Mouse (Mus musculus) left cerebral cortex, postnatal 36 days (tissue): ENCODE results near the gene Cnst. TPM values are rescaled to one million over a fixed set of nuclear protein-coding genes. Genes with fewer than 3 reads are reported as not detected.

Experiments
- DNase-seq, 2 experiments: peaks; one replicate each; pipeline ENCODE4 v3.0.0; 2021 to 2022; ENCODE audit warnings: low spot score in 2 of 2, mixed read lengths in 1 of 2
- intact Hi-C: fragments of 180-260 bp; cut with DNase I; formaldehyde crosslinking; loops from one replicate; pipeline ENCODE4 v1.15.1; 2025
- total RNA-seq, 2 experiments: library from RNA; stranded (reverse); gene quantifications; 2 replicates each; pipeline ENCODE4 v1.2.3; 2021

Cnst gene
- total RNA-seq, 2 experiments from 2014 or later: 34.5 to 38.2 TPM

GRCm38 (mm10) chr1:179552751-179553150 is 6.6 kb downstream of the Cnst start:
- intact Hi-C loops: no loop called here
- DNase-seq: no peak

DNA sequence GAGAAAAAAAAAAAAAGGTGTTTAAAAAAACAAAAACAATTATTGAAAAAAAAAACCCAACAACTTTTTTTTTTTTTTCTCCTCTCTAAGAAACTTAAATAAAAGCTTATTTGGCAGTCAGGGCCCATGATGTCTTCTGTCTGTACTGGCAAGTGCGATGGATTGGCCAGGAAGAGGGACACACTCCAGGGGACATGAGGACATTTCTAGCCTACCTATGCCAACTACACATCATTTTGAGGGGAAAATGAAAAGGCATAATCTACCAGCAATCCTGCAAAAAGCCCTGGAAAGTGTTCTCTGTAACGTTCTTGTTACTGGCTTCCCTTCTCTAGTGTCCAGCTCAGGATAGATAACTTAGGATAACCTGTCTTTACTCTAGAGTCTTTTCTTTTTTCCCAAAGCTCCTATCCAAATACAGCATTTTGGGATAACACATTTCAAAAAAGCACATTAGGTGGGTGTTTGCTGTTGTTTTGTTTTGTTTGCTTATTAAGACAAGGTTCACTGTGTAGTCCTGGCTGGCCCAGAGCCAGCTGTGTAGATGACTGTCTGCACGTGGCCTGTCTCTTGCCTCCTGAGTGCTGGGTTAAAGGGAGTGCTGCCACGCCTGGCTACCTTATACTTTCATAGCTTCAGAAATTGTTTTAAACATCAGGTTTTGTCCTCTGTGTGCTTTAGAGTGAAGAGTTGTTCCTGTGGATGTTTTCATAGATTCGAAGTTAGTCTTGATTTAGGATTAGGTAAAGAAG is 7.2 kb downstream of the Cnst start:
- intact Hi-C loops: no loop called here
- DNase-seq: no peak

GRCm38 (mm10) chr1:179553949-179554347 is 7.8 kb downstream of the Cnst start:
- no peak for DNase-seq
- intact Hi-C loops: no loop called here

DNA sequence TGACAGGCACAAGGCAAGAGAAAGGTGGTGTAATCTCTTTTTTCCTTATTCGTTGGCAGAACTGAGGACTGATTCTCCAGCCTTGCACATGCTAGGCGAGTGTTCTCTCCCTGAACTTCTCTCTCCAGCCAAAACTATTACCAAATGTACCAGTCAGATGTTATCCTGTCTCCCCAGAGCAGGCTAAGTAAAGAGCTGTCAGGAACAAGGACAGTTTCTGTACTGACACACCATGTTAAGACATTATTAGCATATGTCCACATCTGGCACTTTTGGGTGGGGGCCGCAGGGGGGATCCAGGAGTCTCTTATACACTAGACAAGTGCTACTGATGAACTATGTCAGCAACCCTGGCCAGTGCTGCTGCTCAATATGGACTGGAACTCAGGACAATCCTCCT is 10.8 kb downstream of the Cnst start:
- intact Hi-C loops: no loop called here
- DNase-seq: no peak

DNA sequence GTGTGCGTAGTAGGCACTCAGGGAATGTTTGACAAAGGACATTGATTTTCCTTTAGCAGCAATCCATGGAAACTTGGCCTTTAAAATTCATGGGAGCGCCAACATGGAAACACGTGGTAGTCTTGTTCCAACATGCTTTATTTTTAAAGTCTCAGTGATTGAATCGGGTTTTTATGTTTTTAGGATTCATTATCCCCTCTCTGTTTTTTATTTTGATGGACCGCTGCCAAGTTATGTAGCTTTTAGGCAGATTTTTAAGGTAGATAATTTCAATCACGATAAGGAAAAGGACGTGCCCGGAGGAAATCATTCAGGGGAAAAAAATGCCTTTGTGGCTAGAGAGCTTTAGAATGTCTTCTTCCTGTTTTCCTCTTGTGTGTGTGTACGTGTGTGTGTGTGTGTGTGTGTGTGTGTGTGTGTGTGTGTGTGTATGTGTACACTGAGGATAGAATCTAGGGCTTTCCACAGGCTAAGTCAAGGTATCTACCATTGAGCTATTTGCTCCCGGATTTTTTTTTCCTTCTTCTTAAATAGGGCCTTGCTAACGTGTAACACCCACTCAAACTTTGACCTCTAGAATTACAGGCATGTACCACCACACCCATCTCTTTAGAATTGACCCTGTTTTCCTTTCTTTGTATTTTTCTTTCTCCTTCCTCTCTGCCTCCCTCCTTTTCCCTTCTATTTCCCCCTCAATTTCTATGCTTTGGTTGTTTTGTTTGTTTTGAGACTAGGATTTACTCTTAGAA is 13.4 kb downstream of the Cnst start:
- DNase-seq: no peak
- intact Hi-C loops: no loop called here

GRCm38 (mm10) chr1:179560845-179561430 is 14.8 kb downstream of the Cnst start:
- no peak for DNase-seq
- intact Hi-C loops: no loop called here

DNA sequence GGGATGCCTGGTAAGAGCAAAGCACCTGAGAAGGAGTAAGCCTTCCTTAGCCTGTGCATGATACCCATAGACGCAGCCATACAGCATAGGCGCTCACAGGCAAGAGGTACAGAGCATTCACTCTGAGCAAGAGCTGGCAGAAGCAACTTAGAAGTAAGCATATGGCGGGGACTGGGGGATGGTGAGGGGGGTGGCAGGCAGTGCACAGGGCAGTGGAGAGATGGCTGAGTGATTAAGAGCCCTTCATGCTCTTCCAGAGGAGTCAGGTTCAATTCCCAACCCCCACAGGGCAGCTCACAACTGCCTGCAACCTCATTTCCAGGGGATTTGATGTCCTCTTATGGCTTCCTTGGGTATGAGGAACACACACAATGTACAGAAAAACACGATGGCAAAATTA is 17.0 kb downstream of the Cnst start:
- no peak for DNase-seq
- intact Hi-C loops: no loop called here

DNA sequence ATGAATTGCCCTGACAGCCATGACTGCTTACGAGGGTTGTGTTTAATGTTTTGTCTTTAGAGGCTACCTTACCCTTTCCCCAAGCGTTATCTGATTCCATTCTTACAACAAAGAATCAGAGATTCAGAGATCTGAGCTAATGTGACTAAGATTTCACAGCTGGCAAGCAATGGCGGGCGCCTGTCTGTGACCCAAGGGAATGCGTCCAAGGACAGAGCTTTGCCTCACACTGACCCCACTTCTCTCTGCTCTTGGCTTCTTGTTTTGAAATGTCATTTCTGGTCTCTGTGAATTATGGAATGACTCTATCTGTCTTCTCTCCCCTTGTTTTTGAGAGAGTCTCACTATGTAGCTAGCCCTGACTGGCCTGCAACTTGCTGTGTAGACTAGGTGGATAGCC is 17.8 kb downstream of the Cnst start:
- no peak for DNase-seq
- intact Hi-C loops: no loop called here

DNA sequence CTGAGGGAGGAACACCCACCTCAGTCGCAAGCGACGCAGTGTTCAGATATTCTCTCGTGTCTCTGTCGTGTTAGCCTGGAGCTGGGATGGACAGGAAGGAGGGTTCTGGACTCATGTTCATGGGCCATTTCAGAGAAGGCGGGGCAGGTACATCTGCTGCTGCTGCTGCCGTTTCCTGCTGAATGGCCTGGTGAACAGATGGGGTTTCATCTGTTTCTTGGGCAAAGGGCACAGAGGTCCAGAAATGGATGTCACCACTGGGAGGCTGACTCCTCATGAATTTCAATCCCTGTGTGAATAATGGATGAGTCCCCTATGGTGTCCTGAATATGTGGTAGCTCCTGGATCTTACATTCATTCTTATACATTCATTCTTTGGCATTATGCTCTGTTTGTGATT is 21.4 kb downstream of the Cnst start:
- no peak for DNase-seq
- intact Hi-C loops: no loop called here

GRCm38 (mm10) chr1:179568690-179569398 is 22.7 kb downstream of the Cnst start:
- no peak for DNase-seq
- intact Hi-C loops: no loop called here

GRCm38 (mm10) chr1:179570482-179570881 is 24.3 kb downstream of the Cnst start:
- no peak for DNase-seq

DNA sequence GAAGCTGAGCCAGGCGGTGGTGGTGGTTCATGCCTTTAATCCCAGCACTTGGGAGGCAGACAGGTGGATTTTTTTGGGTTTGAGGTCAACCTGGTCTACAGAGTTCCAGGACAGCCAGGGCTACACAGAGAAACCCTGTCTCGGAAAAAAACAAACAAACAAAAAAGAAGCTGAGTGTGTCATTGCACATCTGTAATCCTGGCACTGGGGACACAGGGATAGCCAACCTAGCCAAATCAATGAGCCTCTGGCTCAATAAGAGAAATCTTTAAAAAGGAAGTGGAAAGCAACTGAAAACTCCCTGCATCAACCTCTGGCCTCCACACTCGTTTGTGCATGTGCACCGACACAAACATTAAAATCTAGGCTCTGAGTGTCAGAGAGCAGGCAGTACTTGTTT is 25.5 kb downstream of the Cnst start:
- intact Hi-C loops: no loop called here
- no peak for DNase-seq

More at GRCm38 (mm10) chr1:179570482-179570881, 24.3 kb downstream of the Cnst start:
- intact Hi-C loops: no loop called here

GRCm38 (mm10) chr1:179573650-179574206 is 27.6 kb downstream of the Cnst start:
- intact Hi-C loops: no loop called here
- no peak for DNase-seq

DNA sequence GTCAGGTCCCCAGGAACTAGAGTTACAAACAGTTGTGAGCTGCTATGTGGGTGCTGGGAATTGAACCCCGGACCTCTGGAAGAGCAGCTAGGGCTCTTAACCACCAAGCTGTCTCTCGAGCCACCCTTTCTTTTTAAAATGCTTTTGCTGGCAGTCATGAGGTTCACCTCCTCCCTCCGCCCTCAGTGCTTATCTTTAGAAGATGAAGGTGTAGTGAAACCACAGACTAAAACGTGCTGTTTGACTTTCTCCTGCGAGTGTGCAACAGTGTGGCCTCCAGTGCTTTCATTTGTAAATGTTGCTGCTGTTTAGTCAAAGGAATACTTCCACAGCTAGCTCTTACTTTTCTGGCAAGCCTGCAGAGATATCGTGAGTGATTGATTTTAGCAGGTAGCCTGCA is 32.5 kb downstream of the Cnst start:
- no peak for DNase-seq
- intact Hi-C loops: no loop called here

GRCm38 (mm10) chr1:179580200-179580599 is 34.0 kb downstream of the Cnst start:
- DNase-seq: no peak
- intact Hi-C loops: no loop called here

- no peak for DNase-seq
- intact Hi-C loops: no loop called here
Observed at GRCm38 (mm10) chr1:179581422-179581821, 35.3 kb downstream of the Cnst start.

DNA sequence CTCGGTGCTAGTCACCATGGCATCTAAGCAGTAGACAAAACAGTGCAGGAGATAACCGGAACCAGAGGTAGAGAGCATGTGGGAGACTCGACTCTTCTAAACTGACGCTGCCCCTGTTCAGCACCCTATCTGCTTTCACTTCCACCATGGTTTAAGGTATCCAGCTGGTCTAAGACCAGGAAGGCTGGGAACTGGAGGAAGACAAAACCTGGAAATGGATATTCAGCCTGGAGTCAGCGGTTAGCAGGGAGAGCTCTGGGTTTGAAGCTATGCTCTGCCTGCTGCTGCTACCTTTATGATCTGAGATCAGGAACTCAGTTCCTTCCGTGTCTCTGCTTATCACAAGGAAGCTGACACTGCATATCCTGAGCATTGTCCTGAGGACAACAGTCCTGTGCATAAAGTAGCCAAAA is 35.9 kb downstream of the Cnst start:
- intact Hi-C loops: no loop called here
- no peak for DNase-seq

DNA sequence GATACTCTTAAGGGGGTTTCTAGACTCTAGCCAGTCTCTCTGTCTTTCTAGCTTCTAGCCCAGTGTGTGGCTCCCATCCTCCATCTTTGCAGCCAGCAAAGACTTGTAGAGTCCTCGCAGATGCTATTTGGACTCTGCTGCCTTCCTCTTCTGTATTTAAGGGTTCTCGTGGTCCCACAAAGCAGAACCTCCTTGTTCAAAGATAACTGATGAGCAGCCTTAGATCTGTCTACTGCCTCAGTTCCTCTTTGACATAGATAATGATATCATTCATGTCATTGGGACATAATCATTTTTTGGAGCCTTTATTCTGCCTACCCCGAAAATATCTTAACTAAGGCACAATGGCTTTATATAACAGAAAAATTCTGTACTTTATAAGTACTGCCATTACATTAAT is 36.9 kb downstream of the Cnst start:
- no peak for DNase-seq
- intact Hi-C loops: no loop called here

GRCm38 (mm10) chr1:179584220-179584619 is 38.0 kb downstream of the Cnst start:
- intact Hi-C loops: no loop called here
- DNase-seq: no peak

DNA sequence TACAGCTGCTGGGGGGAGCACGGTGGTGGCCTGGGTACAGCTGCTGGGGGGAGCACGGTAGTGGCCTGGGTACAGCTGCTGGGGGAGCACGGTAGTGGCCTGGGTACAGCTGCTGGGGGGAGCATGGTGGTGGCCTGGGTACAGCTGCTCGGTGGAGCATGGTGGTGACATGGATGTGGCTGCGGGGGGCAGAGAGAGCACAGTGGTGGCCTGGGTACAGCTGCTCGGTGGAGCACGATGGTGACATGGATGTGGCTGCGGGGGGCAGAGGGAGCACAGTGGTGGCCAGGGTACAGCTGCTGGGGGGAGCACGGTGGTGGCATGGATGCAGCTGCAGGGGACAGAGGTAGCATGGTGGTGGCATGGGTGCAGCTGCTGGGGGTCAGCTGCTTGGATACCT is 39.5 kb downstream of the Cnst start:
- intact Hi-C loops: no loop called here
- no peak for DNase-seq
